Mouse (Mus musculus) small intestine, adult 2 months (tissue): ENCODE data around the gene Isoc2a.

Source experiments
- CTCF ChIP-seq: fragments of 200-500 bp; IDR thresholded peaks from 2 replicates; pipeline ENCODE4 v1.5.1; 2012; ENCODE audit warnings: low read depth, mild to moderate bottlenecking, control low read depth, inconsistent platforms, low read length, moderate library complexity, mixed read lengths; ENCODE audit not compliant: insufficient replicate concordance, insufficient read length; ENCODE audit errors: extremely low read depth
- POLR2A ChIP-seq: fragments of 200-500 bp; IDR thresholded peaks from 2 replicates; pipeline ENCODE4 v1.6.1; 2012; ENCODE audit warnings: low read depth, mild to moderate bottlenecking, control low read depth, inconsistent platforms, low read length, moderate library complexity

DNA sequence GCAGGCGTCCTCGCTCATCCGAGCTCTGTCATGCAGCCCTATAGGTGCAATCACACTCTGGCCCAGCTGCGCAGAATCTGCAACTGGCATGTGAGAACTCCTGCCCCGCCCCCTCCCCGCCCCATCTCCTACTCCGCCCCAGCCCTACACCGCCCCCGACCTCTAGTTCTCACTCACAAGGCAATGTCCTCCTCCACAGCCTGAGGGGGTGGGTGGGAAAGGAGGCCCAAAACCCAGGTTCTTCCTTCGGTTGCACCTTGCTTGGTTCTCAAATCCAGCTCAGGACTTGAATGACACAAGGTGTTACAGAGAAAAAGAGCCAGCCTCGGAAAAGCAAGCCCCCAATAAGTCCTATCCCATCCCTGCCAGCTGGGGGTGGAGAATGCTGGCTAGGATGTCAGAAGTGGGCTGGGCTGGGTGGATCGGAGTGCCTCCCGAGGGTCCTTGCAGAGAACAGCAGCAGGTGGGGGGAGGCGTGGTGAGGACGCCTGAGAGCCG lies 34.3 kb upstream of the Isoc2a start:
- no peak for TF ChIP-seq POLR2A
- no peak for TF ChIP-seq CTCF
